Mouse (Mus musculus): Measurements from ENCODE around the gene Bmp4.

DNA sequence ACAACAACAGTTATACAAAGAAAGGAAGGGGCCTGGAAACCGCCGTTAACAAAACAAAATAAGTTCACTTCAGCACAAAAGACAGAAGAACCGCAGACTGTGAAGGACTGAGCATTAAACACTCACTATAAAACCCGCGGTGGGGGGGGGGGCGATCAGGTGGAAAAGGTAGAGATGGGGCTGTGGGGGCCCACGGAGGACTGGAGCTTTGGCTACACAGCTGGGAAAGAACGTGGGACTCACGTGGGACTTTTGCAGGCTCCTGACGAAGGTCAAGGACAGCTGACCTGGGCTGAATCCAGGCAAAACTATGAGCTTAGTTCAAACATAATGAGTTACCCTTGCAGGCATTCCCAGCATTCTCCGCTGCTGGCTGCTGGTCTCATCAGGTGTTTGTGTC lies 28.8 kb upstream of the Bmp4 start:
- TF ChIP-seq CTCF (IDR thresholded peaks at IDR 0.05; ENCODE audit: insufficient read depth, low read length): no peak
- TF ChIP-seq POLR2A (IDR thresholded peaks at IDR 0.05; ENCODE audit: borderline replicate concordance, extremely low read depth, low read depth, low read length): no peak

Measured in lung, adult 2 months (tissue).